Mouse (Mus musculus): ENCODE measurements around the gene Gm14180. TPM values are rescaled to one million over a fixed set of nuclear protein-coding genes. Genes with fewer than 3 reads are reported as not detected.
"Not testable (repeated sequence)": the region's sequence is repeated elsewhere in the genome, so short reads cannot be mapped to it uniquely, and the experiment has no call there.

The Gm14180 gene
- total RNA-seq (2021): not detected
- long read RNA-seq, experiment 1: 0 reads
- long read RNA-seq, experiment 2: 0 reads

GRCm38 (mm10) chr11:99734190-99734589 lies at the start of gene Gm14180:
Gm14180 (minus strand) TSS chr11:99734290.
- no peak for DNase-seq (ENCODE audit: low spot score in 2 of 2)

GRCm38 (mm10) chr11:99780604-99781003 lies 46.5 kb upstream of the Gm14180 start, which contains the start of gene Krtap4-8:
Krtap4-8 (minus strand) TSS chr11:99780704.
- no peak for DNase-seq (ENCODE audit: low spot score in 2 of 2)

GRCm38 (mm10) chr11:99778401-99778800 lies 44.3 kb upstream of the Gm14180 start:
- no peak for DNase-seq (ENCODE audit: low spot score in 2 of 2)

GRCm38 (mm10) chr11:99772813-99773212 lies 38.7 kb upstream of the Gm14180 start, which contains the start of gene Gm11595:
Gm11595 (minus strand) TSS chr11:99772913.
- not testable (repeated sequence) for DNase-seq (ENCODE audit: low spot score in 2 of 2)

DNA sequence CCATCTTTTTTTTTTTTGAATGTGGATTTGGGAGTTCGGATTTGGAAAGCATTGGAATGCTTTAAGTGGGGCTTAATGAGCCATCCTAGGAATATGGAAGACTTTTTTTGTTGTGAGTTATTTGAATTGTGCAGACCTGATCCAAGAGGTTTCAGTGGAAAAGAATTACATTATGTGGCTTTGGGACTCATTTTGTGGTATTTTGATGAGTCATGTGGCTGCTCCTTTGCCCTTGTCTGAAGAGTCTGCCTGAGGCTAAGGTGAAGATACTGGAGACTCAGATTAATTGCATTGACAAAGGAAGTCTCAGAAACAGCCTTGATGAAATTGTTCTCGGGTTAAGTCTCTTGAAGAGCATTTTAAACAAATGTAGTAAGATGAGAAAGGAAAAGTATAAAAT lies 34.3 kb upstream of the Gm14180 start:
- DNase-seq (ENCODE audit: low spot score in 2 of 2): no peak

GRCm38 (mm10) chr11:99758877-99759276 lies 24.8 kb upstream of the Gm14180 start:
- DNase-seq (ENCODE audit: low spot score in 2 of 2): no peak

DNA sequence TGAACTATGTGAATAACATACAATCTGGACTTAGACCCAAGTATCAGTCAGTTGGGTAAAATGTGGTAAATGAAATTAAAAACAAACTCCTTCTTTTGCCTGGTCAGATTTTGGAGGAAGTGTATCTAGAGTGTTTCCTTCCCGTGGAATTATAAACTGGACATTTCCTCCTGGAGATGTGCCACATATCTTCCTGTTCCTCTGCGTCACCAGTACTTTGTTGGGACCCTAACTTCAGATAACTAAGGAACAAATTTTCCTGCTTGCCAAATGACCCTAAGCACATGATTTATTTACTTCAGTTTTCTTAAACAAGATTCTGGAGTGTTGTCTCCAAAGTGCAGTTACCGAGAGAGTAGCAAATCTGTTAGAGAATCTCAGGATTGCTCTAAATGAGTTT lies 9.9 kb upstream of the Gm14180 start:
- no peak for DNase-seq (ENCODE audit: low spot score in 2 of 2)

DNA sequence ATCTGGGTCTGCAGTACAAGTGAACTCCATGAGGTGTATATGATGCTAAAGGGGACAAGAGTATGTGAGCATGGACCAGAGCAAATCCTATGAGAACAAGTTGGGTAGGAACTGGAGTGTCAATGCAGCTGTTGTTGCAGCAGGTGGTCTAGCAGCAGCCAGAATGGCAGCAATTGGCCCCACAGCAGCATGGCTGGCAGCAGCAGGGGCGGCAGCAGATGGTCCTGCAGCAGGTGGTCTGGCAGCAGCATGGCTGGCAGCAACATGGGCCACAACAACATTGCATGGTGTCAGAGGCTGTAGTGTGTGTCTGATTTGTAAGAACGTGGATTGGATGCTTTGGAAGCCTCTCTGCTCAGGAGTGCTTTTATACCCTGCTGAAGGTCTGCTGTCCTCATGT lies 10.0 kb downstream of the Gm14180 start:
- DNase-seq (ENCODE audit: low spot score in 2 of 2): no peak

DNA sequence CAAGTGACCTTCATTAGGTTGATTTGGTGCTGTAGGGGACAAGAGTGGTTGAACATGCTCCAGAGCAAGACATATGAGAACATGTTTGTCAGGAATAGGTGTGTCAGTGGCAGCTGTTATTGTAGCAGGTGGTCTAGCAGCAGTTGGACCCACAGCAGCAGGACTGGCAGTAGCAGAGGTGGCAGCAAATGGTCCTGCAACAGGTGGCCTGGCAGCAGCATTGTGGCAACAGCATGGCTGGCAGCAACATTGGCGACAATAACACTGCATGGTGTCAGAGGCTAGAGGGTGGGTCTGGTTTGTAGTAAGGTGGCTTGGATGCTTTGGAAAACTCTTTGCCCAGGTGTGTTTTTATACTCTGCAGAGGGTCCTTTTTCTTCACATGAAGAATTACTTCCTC lies 15.3 kb downstream of the Gm14180 start:
- DNase-seq (ENCODE audit: low spot score in 2 of 2): no peak

- no peak for DNase-seq (ENCODE audit: low spot score in 2 of 2)
Observed at GRCm38 (mm10) chr11:99690463-99690862, 43.6 kb downstream of the Gm14180 start, which contains the start of gene Gm14190. Gm14190 (minus strand) TSS chr11:99690740.

DNA sequence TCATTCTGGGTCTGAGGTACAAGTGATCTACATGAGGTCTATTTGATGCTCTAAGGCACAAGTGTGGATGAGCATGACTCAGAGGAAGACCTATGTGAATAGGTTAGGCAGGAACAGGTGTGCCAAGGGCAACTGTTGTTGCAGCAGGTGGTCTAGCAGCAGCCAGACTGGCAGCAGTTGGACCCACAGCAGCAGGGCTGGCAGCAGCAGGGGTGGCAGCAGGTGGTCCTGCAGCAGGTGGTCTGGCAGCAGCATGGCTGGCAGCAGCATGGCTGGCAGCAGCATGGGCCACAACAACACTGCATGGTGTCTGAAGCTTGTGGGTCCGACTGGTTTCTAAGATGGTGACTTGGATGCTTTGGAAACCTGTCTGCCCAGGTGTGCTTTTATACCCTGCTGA lies 48.9 kb downstream of the Gm14180 start:
- DNase-seq (ENCODE audit: low spot score in 2 of 2): not testable (repeated sequence)

Other genes with a start within 250 kb of the Gm14180 start
- not detected for gene Krt23, start 241.2 kb downstream of the Gm14180 start, total RNA-seq (2021)
- not detected for gene Krt39, start 213.0 kb downstream of the Gm14180 start, total RNA-seq (2021)
- not detected for gene Krt40, start 191.1 kb downstream of the Gm14180 start, total RNA-seq (2021)
- not detected for gene Krtap3-3, start 183.4 kb downstream of the Gm14180 start, total RNA-seq (2021)
- not detected for gene Krtap3-2, start 177.4 kb downstream of the Gm14180 start, total RNA-seq (2021)
- not detected for gene Gm11939, start 174.8 kb downstream of the Gm14180 start, total RNA-seq (2021)
- not detected for gene Krtap3-1, start 167.7 kb downstream of the Gm14180 start, total RNA-seq (2021)
- gene Krtap1-5, start 153.3 kb downstream of the Gm14180 start, total RNA-seq (2021): not detected
- gene Krtap1-4, start 150.6 kb downstream of the Gm14180 start, total RNA-seq (2021): not detected
- not detected for gene Krtap1-3, start 143.0 kb downstream of the Gm14180 start, total RNA-seq (2021)
- gene Krtap9-3, start 136.2 kb downstream of the Gm14180 start, total RNA-seq (2021): not detected
- not detected for gene Gm11938, start 131.0 kb downstream of the Gm14180 start, total RNA-seq (2021)
- gene Gm11937, start 124.1 kb downstream of the Gm14180 start, total RNA-seq (2021): not detected
- gene Krtap2-4, start 119.4 kb downstream of the Gm14180 start, total RNA-seq (2021): not detected
- gene Gm11562, start 113.9 kb downstream of the Gm14180 start, total RNA-seq (2021): not detected
- gene Krtap4-1, start 106.1 kb downstream of the Gm14180 start, total RNA-seq (2021): not detected
- gene Krtap4-2, start 99.2 kb downstream of the Gm14180 start, total RNA-seq (2021): not detected
- not detected for gene Krtap4-7, start 90.2 kb downstream of the Gm14180 start, total RNA-seq (2021)
- gene Gm11555, start 84.1 kb downstream of the Gm14180 start, total RNA-seq (2021): not detected
- gene Gm11563, start 75.3 kb downstream of the Gm14180 start, total RNA-seq (2021): not detected
- not detected for gene Krtap4-6, start 68.3 kb downstream of the Gm14180 start, total RNA-seq (2021)
- gene Gm14190, start 43.5 kb downstream of the Gm14180 start, total RNA-seq (2021): not detected
- gene Gm11595, start 38.6 kb upstream of the Gm14180 start, total RNA-seq (2021): not detected
- gene Krtap4-8, start 46.4 kb upstream of the Gm14180 start, total RNA-seq (2021): not detected
- not detected for gene Krtap4-9, start 50.9 kb upstream of the Gm14180 start, total RNA-seq (2021)
- not detected for gene Gm11596, start 59.2 kb upstream of the Gm14180 start, total RNA-seq (2021)
- not detected for gene Gm11569, start 64.6 kb upstream of the Gm14180 start, total RNA-seq (2021)
- not detected for gene Gm11554, start 70.2 kb upstream of the Gm14180 start, total RNA-seq (2021)
- not detected for gene Krtap4-13, start 75.6 kb upstream of the Gm14180 start, total RNA-seq (2021)
- gene Gm11564, start 81.4 kb upstream of the Gm14180 start, total RNA-seq (2021): not detected
- not detected for gene 2300003K06Rik, start 103.8 kb upstream of the Gm14180 start, total RNA-seq (2021)
- not detected for gene Krtap4-16, start 117.3 kb upstream of the Gm14180 start, total RNA-seq (2021)
- not detected for gene Gm11568, start 123.6 kb upstream of the Gm14180 start, total RNA-seq (2021)
- gene Gm11559, start 130.2 kb upstream of the Gm14180 start, total RNA-seq (2021): not detected
- not detected for gene Krtap9-1, start 139.1 kb upstream of the Gm14180 start, total RNA-seq (2021)
- gene Gm11567, start 144.9 kb upstream of the Gm14180 start, total RNA-seq (2021): not detected
- gene Krtap31-1, start 173.6 kb upstream of the Gm14180 start, total RNA-seq (2021): not detected
- not detected for gene Gm11565, start 180.5 kb upstream of the Gm14180 start, total RNA-seq (2021)
- not detected for gene Krtap31-2, start 202.0 kb upstream of the Gm14180 start, total RNA-seq (2021)
- gene Krtap9-5, start 214.2 kb upstream of the Gm14180 start, total RNA-seq (2021): not detected
- gene Krtap29-1, start 244.8 kb upstream of the Gm14180 start, total RNA-seq (2021): not detected